Mouse (Mus musculus) embryonic facial prominence, embryonic 11.5 days (tissue): Measurements from ENCODE around the gene Tpst2. TPM values are rescaled to one million over a fixed set of nuclear protein-coding genes. Genes with fewer than 3 reads are reported as not detected.

Experiments used
- ATAC-seq: fragments of 200-750 bp; cut with Nextera tagmentation; replicated peaks from 2 replicates; pipeline ENCODE4 v1.8.0; 2017; ENCODE audit warnings: low read depth; ENCODE audit not compliant: insufficient number of reproducible peaks, low FRiP score, low TSS enrichment
- DNase-seq: peaks from one replicate; pipeline ENCODE4 v3.0.0-alpha.2; 2015; ENCODE audit warnings: low spot score
- H3K27ac ChIP-seq: fragments of 300-500 bp; sonication (generic); replicated peaks from 2 replicates; pipeline ENCODE4 v1.5.1; 2014; ENCODE audit warnings: mild to moderate bottlenecking, low read depth, low read length, control low read depth
- H3K27me3 ChIP-seq: fragments of 300-500 bp; sonication (generic); 2 replicates; pipeline ENCODE4 v1.6.1; 2014; ENCODE audit warnings: mild to moderate bottlenecking, low read length, moderate library complexity, mixed read lengths; ENCODE audit not compliant: control insufficient read depth, insufficient read depth
- H3K36me3 ChIP-seq: fragments of 300-500 bp; sonication (generic); replicated peaks from 2 replicates; pipeline ENCODE4 v1.6.1; 2014; ENCODE audit warnings: low read depth, mild to moderate bottlenecking, low read length, moderate library complexity, mixed read lengths; ENCODE audit not compliant: control insufficient read depth, insufficient read depth
- H3K4me1 ChIP-seq: fragments of 300-500 bp; sonication (generic); 2 replicates; pipeline ENCODE4 v1.6.1; 2014; ENCODE audit warnings: low read length, mixed read lengths; ENCODE audit not compliant: control insufficient read depth, insufficient read depth
- H3K4me2 ChIP-seq: fragments of 300-500 bp; sonication (generic); 2 replicates; pipeline ENCODE4 v1.6.1; 2014; ENCODE audit warnings: low read depth, mild to moderate bottlenecking, control low read depth, low read length, moderate library complexity
- H3K4me3 ChIP-seq: fragments of 300-500 bp; sonication (generic); 2 replicates; pipeline ENCODE4 v1.5.1; 2014; ENCODE audit warnings: low read depth, low read length, control low read depth
- H3K9ac ChIP-seq: fragments of 300-500 bp; sonication (generic); replicated peaks from 2 replicates; pipeline ENCODE4 v1.6.1; 2014; ENCODE audit warnings: mild to moderate bottlenecking, control low read depth, low read length
- H3K9me3 ChIP-seq: fragments of 300-500 bp; sonication (generic); replicated peaks from 2 replicates; pipeline ENCODE4 v1.6.1; 2016; ENCODE audit warnings: mild to moderate bottlenecking, low read length, inconsistent platforms, mixed read lengths; ENCODE audit not compliant: control insufficient read depth
- WGBS: fragments of 180-500 bp; shearing (Covaris S2); extraction: QIAGEN DNeasy Blood & Tissue Kit; methylation state at CpG from one replicate; pipeline ENCODE4 v1.1.7; 2014; 5-methylcytosine and 5-hydroxymethylcytosine counted together
- polyA plus RNA-seq: library from polyadenylated mRNA; unstranded; fragments of >200 nt; fragmentation: Nextera tagmentation; extraction: Ambion mirVana; gene quantifications from 2 replicates; pipeline ENCODE4 v1.2.1, GENCODE M21; 2014

Gene Tpst2
- polyA plus RNA-seq, 1 experiment from 2014 or later: 29.0 TPM

- 82% methylated on average over 9 of the region's 9 CpGs for WGBS
These were observed 20.0 kb upstream of the Tpst2 start for GRCm38 (mm10) chr5:112256457-112256856.

DNA sequence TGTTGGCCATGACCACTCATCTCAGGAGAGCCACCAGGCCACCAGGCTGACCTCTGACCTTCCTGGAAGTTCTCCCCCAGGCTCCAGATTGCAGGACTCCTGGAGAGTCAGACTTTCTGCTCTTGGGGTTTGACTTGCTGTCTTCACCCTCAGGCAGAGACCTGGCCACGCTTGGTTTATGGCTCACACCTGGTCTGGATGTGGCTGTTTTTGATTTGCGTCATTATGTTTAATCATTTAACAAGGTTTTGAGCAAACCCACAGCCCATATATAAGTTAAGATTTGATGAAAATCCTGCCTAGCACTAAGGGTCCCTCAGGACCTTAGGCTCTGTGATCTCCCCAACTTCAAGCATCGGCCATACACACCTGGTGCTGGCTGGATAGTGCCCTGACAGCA, 18.6 kb upstream of the Tpst2 start:
- H3K9me3 ChIP-seq: no peaks in the 10 kb centered on the region
- 71% methylated on average over 3 of the region's 3 CpGs for WGBS
- DNase-seq (no peak), ATAC-seq (no peak)
- H3K4me3 ChIP-seq: no peak overlapping the region
- no peaks in the 10 kb centered on the region for H3K4me1 ChIP-seq
- no peak overlapping the region for H3K9ac ChIP-seq
- no peak overlapping the region for H3K4me2 ChIP-seq
- H3K27ac ChIP-seq: no peak overlapping the region
- no peaks in the 10 kb centered on the region for H3K27me3 ChIP-seq
- H3K36me3 ChIP-seq: no peaks in the 10 kb centered on the region

More at GRCm38 (mm10) chr5:112256457-112256856, 20.0 kb upstream of the Tpst2 start:
- no peak for DNase-seq
- Histone ChIP-seq H3K4me3 (no peak overlapping the region), H3K36me3 (no peaks in the 10 kb centered on the region), H3K9me3 (no peaks in the 10 kb centered on the region), H3K4me2 (no peak overlapping the region), H3K27me3 (no peaks in the 10 kb centered on the region), H3K9ac (no peak overlapping the region), H3K27ac (no peak overlapping the region), H3K4me1 (no peaks in the 10 kb centered on the region)
- ATAC-seq: no peak

- 89% methylated on average over 16 of the region's 16 CpGs for WGBS
- Histone ChIP-seq H3K9ac (no peak overlapping the region), H3K4me1 (no peaks in the 10 kb centered on the region), H3K36me3 (no peaks in the 10 kb centered on the region), H3K9me3 (no peaks in the 10 kb centered on the region), H3K27ac (no peak overlapping the region), H3K4me2 (no peak overlapping the region), H3K27me3 (no peaks in the 10 kb centered on the region), H3K4me3 (no peak overlapping the region)
- DNase-seq (no peak), ATAC-seq (no peak)
These were observed 16.4 kb upstream of the Tpst2 start for GRCm38 (mm10) chr5:112259862-112260650.

DNA sequence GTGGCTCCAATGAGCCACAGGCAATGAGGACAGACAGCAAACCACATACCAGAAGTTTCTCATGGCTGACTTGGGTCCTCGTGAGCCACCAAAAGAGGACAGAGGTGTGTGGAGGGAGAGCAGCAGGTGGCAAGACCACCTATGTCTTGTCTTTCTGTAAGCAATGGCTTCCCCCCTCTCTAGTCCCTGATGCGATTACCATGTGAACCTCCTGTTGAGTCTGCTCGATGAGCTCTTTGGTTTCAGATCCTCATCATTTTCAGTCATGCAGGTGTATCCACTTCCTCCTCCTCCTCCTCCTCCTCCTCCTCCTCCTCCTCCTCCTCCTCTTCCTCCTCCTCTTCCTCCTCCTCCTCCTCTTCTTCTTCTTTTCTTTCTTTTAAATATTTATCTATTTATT, 15.7 kb upstream of the Tpst2 start:
- Histone ChIP-seq H3K27me3 (no peaks in the 10 kb centered on the region), H3K9me3 (no peaks in the 10 kb centered on the region), H3K4me2 (no peak overlapping the region), H3K9ac (no peak overlapping the region), H3K4me1 (no peaks in the 10 kb centered on the region), H3K4me3 (no peak overlapping the region), H3K36me3 (no peaks in the 10 kb centered on the region), H3K27ac (no peak overlapping the region)
- no peak for DNase-seq
- ATAC-seq: no peak
- WGBS: 77% methylated on average over 3 of the region's 3 CpGs

DNA sequence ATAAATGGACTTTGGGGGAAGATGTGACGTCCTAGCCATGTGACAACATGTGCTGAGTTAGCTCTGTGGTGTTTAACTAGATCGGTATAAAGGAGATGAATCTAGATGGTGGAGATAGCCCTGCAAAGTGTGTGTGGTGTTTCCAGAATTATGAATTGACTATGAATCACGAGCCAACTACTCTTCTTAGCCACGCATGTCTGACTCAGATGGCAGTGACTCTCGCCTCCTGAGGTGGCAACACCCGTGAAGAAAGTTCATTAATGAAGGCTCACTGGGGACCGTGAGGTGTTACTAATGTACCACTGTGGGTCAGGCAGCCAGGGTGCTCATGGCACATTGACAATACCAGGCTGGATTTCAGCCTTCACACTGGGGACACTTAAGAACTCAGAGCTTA, 12.4 kb upstream of the Tpst2 start:
- Histone ChIP-seq H3K9ac (no peak overlapping the region), H3K9me3 (no peaks in the 10 kb centered on the region), H3K27ac (no peak overlapping the region), H3K4me3 (no peak overlapping the region), H3K36me3 (no peaks in the 10 kb centered on the region), H3K4me2 (no peak overlapping the region), H3K4me1 (no peaks in the 10 kb centered on the region), H3K27me3 (peaks cover 2% of the 10 kb centered on the region; the same call in 1 of the 2 replicates)
- DNase-seq: no peak
- ATAC-seq: no peak
- WGBS: 84% methylated on average over 7 of the region's 7 CpGs

DNA sequence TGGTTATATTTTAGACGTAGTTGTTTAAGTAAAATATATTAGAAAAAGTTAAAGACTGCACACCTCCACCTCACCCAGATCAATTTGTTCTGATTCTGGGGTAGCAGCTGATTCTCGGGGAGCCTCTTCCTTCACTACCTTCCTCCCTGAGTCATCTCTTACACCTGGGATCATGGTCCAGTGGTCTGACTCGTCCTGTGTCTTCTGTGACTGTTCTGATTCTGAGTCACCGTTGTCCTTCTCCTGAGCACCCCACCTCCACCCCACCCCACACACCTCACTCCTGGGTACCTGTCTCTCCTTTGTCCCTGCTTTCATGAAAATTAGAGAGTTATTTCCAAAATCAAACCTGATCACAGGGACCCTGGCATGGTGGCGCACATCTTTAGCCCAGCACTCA, 11.4 kb upstream of the Tpst2 start:
- Histone ChIP-seq H3K9ac (no peak overlapping the region), H3K27me3 (peaks cover 2% of the 10 kb centered on the region; the same call in 1 of the 2 replicates), H3K4me2 (no peak overlapping the region), H3K36me3 (no peaks in the 10 kb centered on the region), H3K9me3 (no peaks in the 10 kb centered on the region), H3K27ac (no peak overlapping the region), H3K4me1 (no peaks in the 10 kb centered on the region), H3K4me3 (no peak overlapping the region)
- 83% methylated on average over 5 of the region's 5 CpGs for WGBS
- no peak for DNase-seq
- ATAC-seq: no peak

- Histone ChIP-seq H3K4me2 (peak overlapping the region; percentile 20; the same call in 1 of the 2 replicates), H3K9me3 (no peaks in the 10 kb centered on the region), H3K4me1 (no peaks in the 10 kb centered on the region), H3K27ac (no peak overlapping the region), H3K4me3 (no peak overlapping the region), H3K27me3 (peaks cover 2% of the 10 kb centered on the region; the same call in 1 of the 2 replicates), H3K36me3 (no peaks in the 10 kb centered on the region), H3K9ac (no peak overlapping the region)
- ATAC-seq (no peak), DNase-seq (peak; percentile 64)
- whole genome bisulfite sequencing: 2% methylated on average over 10 of the region's 10 CpGs
These were observed 11.0 kb upstream of the Tpst2 start for GRCm38 (mm10) chr5:112265515-112265914.

GRCm38 (mm10) chr5:112266011-112266777, 10.3 kb upstream of the Tpst2 start:
- Histone ChIP-seq H3K4me3 (no peak overlapping the region), H3K27ac (no peak overlapping the region), H3K36me3 (no peaks in the 10 kb centered on the region), H3K4me1 (no peaks in the 10 kb centered on the region), H3K9me3 (no peaks in the 10 kb centered on the region), H3K27me3 (peaks cover 2% of the 10 kb centered on the region; the same call in 1 of the 2 replicates), H3K9ac (no peak overlapping the region), H3K4me2 (peak overlapping the region; percentile 20; the same call in 1 of the 2 replicates)
- DNase-seq (no peak), ATAC-seq (no peak)
- 57% methylated on average over 9 of the region's 9 CpGs for WGBS
